Mouse (Mus musculus) limb, embryonic 13.5 days (tissue): ENCODE data around the gene Cpeb2. TPM values are rescaled to one million over a fixed set of nuclear protein-coding genes. Genes with fewer than 3 reads are reported as not detected.

Source experiments
- ATAC-seq: fragments of 200-750 bp; cut with Nextera tagmentation; 2 replicates; pipeline ENCODE4 v1.8.0; 2017; ENCODE audit warnings: low read depth, moderate number of reproducible peaks, moderate TSS enrichment; ENCODE audit not compliant: low FRiP score
- H3K27ac ChIP-seq: fragments of 300-500 bp; sonication (generic); 2 replicates; pipeline ENCODE4 v1.5.1; 2015; ENCODE audit warnings: inconsistent platforms, mild to moderate bottlenecking, moderate library complexity
- H3K27me3 ChIP-seq: fragments of 300-500 bp; sonication (generic); 2 replicates; pipeline ENCODE4 v1.6.1; 2015; ENCODE audit warnings: mild to moderate bottlenecking, inconsistent platforms
- H3K36me3 ChIP-seq: fragments of 300-500 bp; sonication (generic); 2 replicates; pipeline ENCODE4 v1.6.1; 2015; ENCODE audit warnings: inconsistent platforms, mild to moderate bottlenecking, moderate library complexity
- H3K4me1 ChIP-seq: fragments of 300-500 bp; sonication (generic); 2 replicates; pipeline ENCODE4 v1.6.1; 2015; ENCODE audit warnings: inconsistent platforms
- H3K4me2 ChIP-seq: fragments of 300-500 bp; sonication (generic); replicated peaks from 2 replicates; pipeline ENCODE4 v1.6.1; 2015; ENCODE audit warnings: inconsistent platforms, mild to moderate bottlenecking, moderate library complexity
- H3K4me3 ChIP-seq: fragments of 300-500 bp; sonication (generic); 2 replicates; pipeline ENCODE4 v1.5.1; 2015; ENCODE audit warnings: moderate library complexity, mild to moderate bottlenecking, inconsistent platforms
- H3K9ac ChIP-seq: fragments of 300-500 bp; sonication (generic); 2 replicates; pipeline ENCODE4 v1.6.1; 2015; ENCODE audit warnings: mild to moderate bottlenecking, inconsistent platforms
- H3K9me3 ChIP-seq: fragments of 300-500 bp; sonication (generic); 2 replicates; pipeline ENCODE4 v1.6.1; 2016; ENCODE audit warnings: inconsistent platforms
- WGBS: fragments of 180-500 bp; shearing (Covaris S2); methylation state at CpG from one replicate; pipeline ENCODE4 v1.1.7; 2015; 5-methylcytosine and 5-hydroxymethylcytosine counted together
- polyA plus RNA-seq: library from polyadenylated mRNA; unstranded; fragments of >200 nt; fragmentation: Nextera tagmentation; extraction: Ambion mirVana; gene quantifications from 2 replicates; pipeline ENCODE4 v1.2.1, GENCODE M21; 2015

Gene Cpeb2
- polyA plus RNA-seq, 1 experiment from 2014 or later: 2.7 TPM

DNA sequence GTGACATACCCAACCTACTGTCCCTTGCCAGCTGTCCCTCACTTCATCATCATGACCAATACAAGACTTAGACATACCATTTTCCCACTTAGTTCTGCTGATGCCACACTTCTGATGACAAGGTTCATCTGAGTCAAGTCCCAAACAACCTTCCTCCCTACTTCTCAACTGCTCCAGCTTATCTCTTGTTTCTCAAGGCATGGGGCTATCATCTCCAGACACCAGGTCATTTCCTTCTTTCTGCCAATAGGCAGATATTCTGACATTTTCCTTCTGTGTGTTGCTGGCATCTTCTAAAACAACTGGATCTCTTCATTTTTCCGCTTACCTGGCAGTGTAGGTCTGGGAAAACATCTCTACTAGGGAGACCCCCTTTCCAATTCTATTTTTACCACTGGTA lies 104.2 kb downstream of the Cpeb2 start:
- no peaks in the 10 kb centered on the region for H3K9me3 ChIP-seq
- H3K27me3 ChIP-seq: no peaks in the 10 kb centered on the region
- H3K36me3 ChIP-seq: no peaks in the 10 kb centered on the region
- no peak overlapping the region for H3K4me2 ChIP-seq
- H3K9ac ChIP-seq: no peak overlapping the region
- no peak overlapping the region for H3K4me3 ChIP-seq
- ATAC-seq: no peak
- H3K27ac ChIP-seq: no peak overlapping the region
- no peaks in the 10 kb centered on the region for H3K4me1 ChIP-seq
- 89% methylated on average over 1 of the region's 1 CpGs for WGBS

DNA sequence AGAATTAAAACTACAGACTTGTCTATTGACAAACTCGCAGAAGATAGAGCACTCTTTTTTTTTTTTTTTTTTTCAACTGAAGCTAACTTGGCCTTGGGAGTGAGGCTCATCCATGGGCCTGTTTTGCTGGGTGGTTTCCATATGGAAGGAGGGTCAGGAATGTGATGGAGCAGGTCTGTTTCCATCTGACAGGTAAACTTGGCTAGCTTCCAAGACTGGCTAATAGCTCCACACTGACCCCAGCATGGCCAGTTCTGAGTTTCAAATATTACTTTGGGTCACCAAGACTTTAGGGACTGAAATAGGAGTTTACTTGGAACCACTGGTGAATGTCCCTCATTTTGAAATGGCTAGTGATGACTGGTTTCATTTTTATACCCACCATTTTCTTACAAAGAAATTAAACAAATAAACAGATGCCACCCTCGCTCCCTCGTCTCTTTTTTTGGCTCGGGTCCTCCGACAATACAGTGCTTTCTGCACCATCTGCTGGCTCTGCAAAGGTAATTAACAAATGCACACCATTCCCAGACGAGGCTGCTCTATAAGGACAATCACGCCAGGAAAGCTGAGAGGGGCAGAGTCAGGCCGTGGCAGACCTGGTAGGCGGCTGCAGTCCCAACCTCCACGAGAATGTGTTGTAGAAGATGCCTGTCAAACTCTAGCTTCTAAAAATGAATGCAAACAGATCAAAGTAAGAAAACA lies 106.0 kb downstream of the Cpeb2 start:
- WGBS: 46% methylated on average over 10 of the region's 10 CpGs
- Histone ChIP-seq H3K9me3 (no peaks in the 10 kb centered on the region), H3K4me2 (no peak overlapping the region), H3K4me1 (no peaks in the 10 kb centered on the region), H3K27ac (no peak overlapping the region), H3K9ac (no peak overlapping the region), H3K27me3 (no peaks in the 10 kb centered on the region), H3K36me3 (no peaks in the 10 kb centered on the region), H3K4me3 (no peak overlapping the region)
- no peak for ATAC-seq
